Mouse (Mus musculus) heart, postnatal 4 days (tissue): ENCODE data around the gene Armcx4. TPM values are rescaled to one million over a fixed set of nuclear protein-coding genes. Genes with fewer than 3 reads are reported as not detected.
"Not testable (repeated sequence)": the region's sequence is repeated elsewhere in the genome, so short reads cannot be mapped to it uniquely, and the experiment has no call there.

ENCODE experiments used
- DNase-seq: peaks from one replicate; pipeline ENCODE4 v3.0.0; 2021
- total RNA-seq, 2 experiments: library from RNA; stranded (reverse); gene quantifications; 2 replicates each; pipeline ENCODE4 v1.2.3; 2021

Gene Armcx4
- total RNA-seq: 10 to 100 TPM; 42.8 to 47.1 TPM

- DNase-seq: peak; percentile 78
Observed at GRCm38 (mm10) chrX:134686267-134686666, at the start of gene Armcx4. TSS of gene Armcx4 (plus strand) at chrX:134686519.

DNA sequence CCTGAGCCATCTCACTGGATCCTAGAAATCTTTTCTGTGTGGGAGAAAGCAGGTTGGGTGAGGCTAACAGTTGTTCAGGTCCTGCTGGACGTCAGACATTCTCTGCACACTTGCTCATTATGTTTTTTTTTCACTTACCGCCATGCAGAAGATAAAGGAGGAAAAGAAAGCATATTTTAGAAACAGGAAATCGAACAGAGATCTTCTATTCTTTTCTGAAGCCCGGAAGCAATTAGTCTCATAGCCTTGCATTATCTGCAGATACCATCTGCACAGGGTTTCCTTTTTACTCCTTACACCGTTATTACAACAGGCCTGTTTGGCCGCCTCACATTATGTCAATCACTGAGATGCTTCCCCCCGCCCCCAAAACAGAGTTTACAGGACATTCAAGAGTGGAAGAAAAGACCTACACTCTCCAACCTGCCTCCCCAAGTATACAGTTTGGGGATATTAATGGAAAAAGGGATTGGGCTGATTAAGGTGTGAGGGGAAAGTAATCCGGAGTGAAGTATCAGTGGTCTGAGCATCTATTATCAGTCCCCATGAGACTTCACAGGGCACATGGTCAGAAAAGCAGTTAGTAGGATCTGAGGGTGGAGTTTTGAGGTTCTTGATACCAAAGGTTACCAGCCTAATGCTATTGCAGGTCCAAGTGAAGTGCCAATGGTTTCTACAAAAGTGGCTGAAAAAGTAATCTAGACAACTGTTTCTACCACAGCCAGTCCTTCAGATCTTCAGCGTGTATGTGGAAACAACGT is 45.1 kb upstream of the Armcx4 start:
- no peak for DNase-seq

GRCm38 (mm10) chrX:134646338-134646737 is 40.0 kb upstream of the Armcx4 start:
- DNase-seq: no peak

DNA sequence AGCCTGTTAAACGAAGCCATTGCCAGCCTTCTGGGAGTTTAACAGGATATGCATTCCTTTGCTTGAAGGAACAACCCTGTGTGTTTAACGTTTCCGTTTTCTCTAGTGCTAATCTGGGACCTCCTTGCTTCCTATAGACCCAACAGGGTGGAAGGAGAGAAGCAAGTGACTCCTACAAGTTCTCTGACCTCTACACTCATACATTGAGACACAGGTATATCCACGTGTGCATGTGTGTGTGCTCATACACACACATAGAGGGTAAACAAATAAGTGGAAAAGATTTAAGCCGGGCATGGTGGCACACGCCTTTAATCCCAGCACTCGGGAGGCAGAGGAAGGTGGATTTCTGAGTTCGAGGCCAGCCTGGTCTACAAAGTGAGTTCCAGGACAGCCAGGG is 38.9 kb upstream of the Armcx4 start:
- DNase-seq: no peak

- peak; percentile 88 for DNase-seq
Observed at GRCm38 (mm10) chrX:134648031-134648692, 38.2 kb upstream of the Armcx4 start.

GRCm38 (mm10) chrX:134652061-134652460 is 34.3 kb upstream of the Armcx4 start:
- DNase-seq: no peak

GRCm38 (mm10) chrX:134661586-134661985 is 24.7 kb upstream of the Armcx4 start:
- DNase-seq: no peak

DNA sequence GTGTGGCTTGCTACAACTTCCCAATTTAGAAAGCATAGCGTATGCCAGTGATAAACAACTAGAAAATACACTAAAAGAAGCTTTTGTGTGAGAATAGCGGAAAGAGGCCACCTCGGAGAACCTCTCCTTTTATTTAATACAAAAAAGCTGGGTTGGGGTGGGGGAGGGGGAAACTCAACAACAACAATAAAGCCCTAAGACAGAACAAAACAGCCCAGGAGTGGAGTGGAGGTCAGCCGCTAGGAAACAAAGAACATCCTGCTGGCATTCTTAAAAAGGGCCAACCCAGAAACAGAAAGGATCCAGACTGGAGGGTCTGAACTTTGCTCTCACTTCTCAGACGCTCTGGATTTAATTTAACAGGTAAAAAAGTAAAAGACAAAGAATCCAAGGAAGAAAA is 11.3 kb upstream of the Armcx4 start:
- DNase-seq: no peak

DNA sequence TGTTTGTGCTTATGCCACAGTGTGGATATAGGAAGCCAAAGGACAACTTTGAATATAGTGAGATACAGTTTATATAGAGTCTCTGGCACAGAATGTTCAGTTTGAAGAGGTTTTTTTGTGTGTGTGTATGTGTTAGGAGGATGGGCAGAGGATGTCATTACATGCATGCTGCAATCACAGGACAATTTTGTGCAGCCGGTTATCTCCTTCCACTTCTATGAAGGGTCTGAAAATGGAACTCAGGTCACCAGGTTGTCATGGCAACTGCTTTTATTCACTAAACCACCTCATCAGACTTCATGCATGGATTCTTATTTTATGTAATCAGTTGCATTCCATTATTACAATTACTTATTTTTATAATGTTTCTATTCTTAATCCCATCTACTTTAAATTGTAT is 10.4 kb upstream of the Armcx4 start:
- DNase-seq: no peak

- peak; percentile 17 for DNase-seq
Observed at GRCm38 (mm10) chrX:134684936-134685335, 1.4 kb upstream of the Armcx4 start.

- DNase-seq: peak; percentile 68
Observed at GRCm38 (mm10) chrX:134686739-134687171, 436 bp downstream of the Armcx4 start.

DNA sequence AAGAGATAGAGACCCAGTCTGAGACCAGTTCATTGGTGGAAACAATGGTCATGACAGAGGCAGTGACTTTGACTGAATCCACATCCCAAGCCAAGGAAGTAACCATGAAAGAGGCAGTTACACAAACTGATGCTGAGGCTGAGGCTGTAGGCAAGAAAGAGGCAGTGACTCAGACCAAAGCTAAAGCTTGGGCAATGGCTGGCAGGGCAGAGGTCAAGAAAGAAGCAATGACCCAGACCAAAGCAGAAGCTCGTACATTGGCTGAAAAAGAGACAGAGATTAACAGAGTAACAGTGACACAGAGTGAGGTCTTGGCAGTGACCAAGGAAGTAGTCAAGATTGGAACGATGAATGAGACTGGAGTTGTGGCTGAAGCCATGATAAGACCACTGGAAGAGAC is 3.4 kb downstream of the Armcx4 start:
- no peak for DNase-seq

- no peak for DNase-seq
Observed at GRCm38 (mm10) chrX:134690871-134691539, 4.7 kb downstream of the Armcx4 start.

DNA sequence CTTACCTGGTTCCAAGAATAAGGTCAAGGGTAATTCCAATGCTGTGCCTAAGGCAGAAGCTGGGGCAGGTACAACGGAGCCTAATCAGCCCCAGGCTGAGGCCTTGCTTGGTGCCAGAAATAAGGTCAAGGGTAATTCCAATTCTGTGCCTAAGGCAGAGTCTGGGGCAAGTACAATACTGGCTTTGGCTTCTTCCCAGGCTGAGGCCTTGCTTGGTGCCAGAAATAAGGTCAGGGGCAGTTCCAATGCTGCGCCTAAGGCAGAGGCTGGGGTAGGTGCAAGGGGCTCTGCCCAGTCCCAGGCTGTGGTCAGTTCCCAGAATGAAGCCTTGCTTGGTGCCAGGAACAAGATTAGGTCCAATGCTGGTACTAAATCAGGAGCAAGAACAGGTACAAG is 5.2 kb downstream of the Armcx4 start:
- DNase-seq: no peak

- DNase-seq: no peak
Observed at GRCm38 (mm10) chrX:134716863-134717262, 30.5 kb downstream of the Armcx4 start.

DNA sequence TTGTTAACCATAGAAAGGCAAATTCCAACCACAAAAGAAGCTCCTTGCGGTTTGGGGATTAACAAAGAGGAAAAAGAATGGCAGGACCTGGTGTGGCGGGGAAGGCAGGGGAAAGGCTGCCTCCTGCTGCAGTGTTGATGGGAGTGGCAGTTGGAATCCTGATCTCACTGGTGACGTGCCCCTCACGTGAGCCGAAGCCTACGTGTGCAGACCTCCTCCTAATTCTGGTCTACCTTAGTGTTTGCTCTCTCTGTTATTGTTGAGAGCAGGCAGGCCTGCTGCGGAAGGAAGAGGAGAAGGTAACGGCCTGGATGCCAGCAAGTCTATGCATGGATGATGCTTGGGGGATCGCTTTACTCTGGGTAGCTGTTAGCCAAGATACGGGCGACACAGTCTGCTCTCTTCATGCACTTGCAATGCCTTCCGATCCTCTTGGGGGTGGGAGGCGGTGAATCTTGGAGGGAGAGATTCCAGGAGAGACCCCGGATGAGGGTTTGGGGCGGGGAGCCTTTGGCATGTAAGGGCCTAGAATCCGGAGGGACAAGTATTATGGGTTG is 31.5 kb downstream of the Armcx4 start, which contains the start of gene Armcx1:
TSS of gene Armcx1 (plus strand) at position 212 of the 557 bp plus-strand sequence.
- peak; percentile 61 for DNase-seq

- peak; percentile 79 for DNase-seq
Observed at GRCm38 (mm10) chrX:134718524-134718923, 32.2 kb downstream of the Armcx4 start.

DNA sequence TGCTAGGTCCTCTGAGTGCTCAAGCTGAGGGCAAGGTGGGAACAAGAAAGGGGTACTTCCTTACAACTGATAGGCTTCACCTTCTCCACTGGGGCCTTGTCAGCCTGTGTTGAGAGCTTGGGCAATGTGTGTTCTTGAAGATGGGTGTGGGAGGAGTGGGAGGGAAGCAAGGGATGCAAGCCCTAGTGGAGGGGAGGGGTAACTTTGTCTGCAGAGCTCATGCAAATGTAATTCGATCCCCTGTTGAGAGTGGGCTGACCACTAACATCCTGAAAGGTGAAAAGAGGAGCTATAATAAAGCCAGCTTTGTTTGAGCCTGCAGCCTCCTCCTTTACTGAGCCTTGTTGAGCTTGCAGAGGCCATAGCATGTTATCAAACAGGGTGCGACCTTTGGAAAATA is 37.4 kb downstream of the Armcx4 start:
- not testable (repeated sequence) for DNase-seq

GRCm38 (mm10) chrX:134729778-134730177 is 43.5 kb downstream of the Armcx4 start:
- DNase-seq: peak; percentile 12

DNA sequence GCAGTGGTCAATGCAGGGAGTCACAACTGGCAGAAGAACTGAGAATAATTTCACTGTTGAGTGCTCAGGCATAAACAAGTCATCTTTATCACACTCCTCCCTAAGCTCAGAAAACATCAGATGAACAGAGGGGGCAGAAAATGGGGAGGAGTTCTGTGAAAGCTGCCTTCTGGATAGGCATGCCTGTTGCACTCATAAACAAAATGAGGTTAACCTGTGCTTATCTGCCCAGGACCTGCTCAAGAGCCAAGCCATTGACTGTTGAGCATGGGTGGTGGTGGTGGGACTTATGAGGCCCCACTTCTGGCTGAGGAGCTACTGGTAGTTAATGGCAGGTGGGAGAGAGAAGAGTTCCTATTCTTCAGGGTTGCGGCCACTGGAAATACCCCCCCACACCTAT is 51.5 kb downstream of the Armcx4 start:
- DNase-seq: no peak

GRCm38 (mm10) chrX:134739160-134739559 is 52.8 kb downstream of the Armcx4 start:
- no peak for DNase-seq

- DNase-seq: no peak
Observed at GRCm38 (mm10) chrX:134741862-134742261, 55.5 kb downstream of the Armcx4 start.
